Mouse (Mus musculus) forebrain, embryonic 14.5 days (tissue): ENCODE results near the gene Gm10799. TPM values are rescaled to one million over a fixed set of nuclear protein-coding genes. Genes with fewer than 3 reads are reported as not detected.

Experiments
- ATAC-seq: fragments of 200-750 bp; cut with Nextera tagmentation; 2 replicates; pipeline ENCODE4 v1.8.0; 2017; ENCODE audit warnings: mild to moderate bottlenecking, moderate library complexity
- DNase-seq: peaks from one replicate; pipeline ENCODE4 v3.0.0-alpha.2; 2015; ENCODE audit warnings: low spot score
- H3K27ac ChIP-seq: fragments of 300-500 bp; sonication (generic); 2 replicates; pipeline ENCODE4 v1.5.1; 2014; ENCODE audit warnings: low read depth, mild to moderate bottlenecking, control low read depth, low read length, moderate library complexity
- H3K27me3 ChIP-seq: fragments of 300-500 bp; sonication (generic); replicated peaks from 2 replicates; pipeline ENCODE4 v1.6.1; 2014; ENCODE audit warnings: low read length, control low read depth, mixed read lengths; ENCODE audit not compliant: control insufficient read depth, insufficient read depth
- H3K36me3 ChIP-seq: fragments of 300-500 bp; sonication (generic); 2 replicates; pipeline ENCODE4 v1.6.1; 2014; ENCODE audit warnings: low read length, control low read depth; ENCODE audit not compliant: control insufficient read depth, insufficient read depth
- H3K4me1 ChIP-seq: fragments of 300-500 bp; sonication (generic); 2 replicates; pipeline ENCODE4 v1.6.1; 2014; ENCODE audit warnings: antibody characterized with exemption, low read length, control low read depth; ENCODE audit not compliant: control insufficient read depth, insufficient read depth
- H3K4me2 ChIP-seq: fragments of 300-500 bp; sonication (generic); 2 replicates; pipeline ENCODE4 v1.6.1; 2014; ENCODE audit warnings: mild to moderate bottlenecking, control low read depth, low read length
- H3K4me3 ChIP-seq: fragments of 300-500 bp; sonication (generic); 2 replicates; pipeline ENCODE4 v1.5.1; 2014; ENCODE audit warnings: low read depth, low read length, control low read depth
- H3K9ac ChIP-seq: fragments of 300-500 bp; sonication (generic); 2 replicates; pipeline ENCODE4 v1.6.1; 2014; ENCODE audit warnings: mild to moderate bottlenecking, low read length, control low read depth, moderate library complexity
- H3K9me3 ChIP-seq: fragments of 300-500 bp; sonication (generic); replicated peaks from 2 replicates; pipeline ENCODE4 v1.6.1; 2016; ENCODE audit warnings: low read length, control low read depth, mixed read lengths; ENCODE audit not compliant: control insufficient read depth
- WGBS: fragments of 180-500 bp; shearing (Covaris S2); extraction: QIAGEN DNeasy Blood & Tissue Kit; methylation state at CpG from one replicate; pipeline ENCODE4 v1.1.7; 2014; 5-methylcytosine and 5-hydroxymethylcytosine counted together
- polyA plus RNA-seq: library from polyadenylated mRNA; unstranded; fragments of >200 nt; fragmentation: Nextera tagmentation; extraction: Ambion mirVana; gene quantifications from 2 replicates; pipeline ENCODE4 v1.2.1, GENCODE M21; 2014

Gene Gm10799
- polyA plus RNA-seq, 1 experiment from 2014 or later, result not detected

- H3K36me3 ChIP-seq, result no peaks in the 10 kb centered on the region
- H3K27ac ChIP-seq, result no peak overlapping the region
- H3K9me3 ChIP-seq, result no peaks in the 10 kb centered on the region
- H3K9ac ChIP-seq, result no peak overlapping the region
- DNase-seq (no peak), ATAC-seq (no peak)
- WGBS, result 83% methylated on average over 7 of the region's 7 CpGs
- H3K27me3 ChIP-seq, result no peaks in the 10 kb centered on the region
- no peaks in the 10 kb centered on the region; the same call in 1 of the 2 replicates for H3K4me1 ChIP-seq
- H3K4me2 ChIP-seq, result no peak overlapping the region
- H3K4me3 ChIP-seq, result no peak overlapping the region
Observed at GRCm38 (mm10) chr2:104023096-104023495, 45.3 kb downstream of the Gm10799 start.

Other genes starting within 250 kb of the Gm10799 start
- gene Lmo2, start 110.6 kb downstream of the Gm10799 start, polyA plus RNA-seq, result 30.2 TPM in 2 replicates
- gene Fbxo3, start 40.8 kb downstream of the Gm10799 start, polyA plus RNA-seq, result 56.5 and 66.2 TPM in 2 replicates
- gene 4931422A03Rik, start 40.2 kb downstream of the Gm10799 start, polyA plus RNA-seq, result 0.67 and 1.8 TPM in 2 replicates
- not detected in 2 replicates for gene Gm10912, start 2.7 kb downstream of the Gm10799 start, polyA plus RNA-seq
- 1.0 and 1.3 TPM in 2 replicates for gene Cd59b, start 1.3 kb upstream of the Gm10799 start, polyA plus RNA-seq
- 5.7 and 7.3 TPM in 2 replicates for gene Cd59a, start 27.3 kb upstream of the Gm10799 start, polyA plus RNA-seq
- not detected in 2 replicates for gene A930018P22Rik, start 54.2 kb upstream of the Gm10799 start, polyA plus RNA-seq